In genomic region chr4:4556126-4556525, GRCm38 (mm10) we compare ENCODE assay signal across 15 mouse cellular contexts.
"Had no signal": no experiment of that assay in that cellular context is flagged by ENCODE, and none has a peak within 500 bp of the region (broad histone marks: within the 10 kb centered on the region; RNA-seq: fewer than 3 reads in every experiment).

No protein-coding gene starts in this region.

- H3K4me3 ChIP-seq: left cerebral cortex, adult 2 months; limb, embryonic 15.5 days; liver, embryonic 12.5 days; midbrain, embryonic 15.5 days; neural tube, embryonic 12.5 days; stomach, embryonic 15.5 days had no signal

- ATAC-seq: liver, embryonic 12.5 days; midbrain, embryonic 15.5 days had no signal

- H3K27ac ChIP-seq: kidney, postnatal 0 days; left cerebral cortex, adult 2 months; limb, embryonic 15.5 days; liver, embryonic 12.5 days; midbrain, embryonic 15.5 days; neural tube, embryonic 12.5 days; stomach, embryonic 15.5 days had no signal

- H3K27me3 ChIP-seq: limb, embryonic 15.5 days; liver, embryonic 12.5 days; midbrain, embryonic 15.5 days; neural tube, embryonic 12.5 days; stomach, embryonic 15.5 days had no signal

- H3K36me3 ChIP-seq: limb, embryonic 15.5 days; liver, embryonic 12.5 days; midbrain, embryonic 15.5 days; neural tube, embryonic 12.5 days; stomach, embryonic 15.5 days had no signal

- DNase-seq: kidney, adult 9 months; kidney, postnatal 4 days; lung, embryonic 14.5 days; lung, postnatal 10 days; lung, postnatal 4 days; spleen, adult 18-20 months; thymus, postnatal 4 days had no signal

- H3K9ac ChIP-seq: limb, embryonic 15.5 days; liver, embryonic 12.5 days; lung, embryonic 14.5 days; midbrain, embryonic 15.5 days; neural tube, embryonic 12.5 days; stomach, embryonic 15.5 days had no signal

- H3K4me2 ChIP-seq: limb, embryonic 15.5 days; liver, embryonic 12.5 days; lung, embryonic 14.5 days; midbrain, embryonic 11.5 days; midbrain, embryonic 15.5 days; neural tube, embryonic 12.5 days; stomach, embryonic 15.5 days had no signal

- H3K9me3 ChIP-seq: limb, embryonic 15.5 days; liver, embryonic 12.5 days; midbrain, embryonic 15.5 days; neural tube, embryonic 12.5 days; stomach, embryonic 15.5 days had no signal

- H3K4me1 ChIP-seq: limb, embryonic 15.5 days; liver, embryonic 12.5 days; midbrain, embryonic 15.5 days; neural tube, embryonic 12.5 days; stomach, embryonic 15.5 days had no signal
